Mouse (Mus musculus) embryonic facial prominence, embryonic 13.5 days (tissue): Measurements from ENCODE around the gene Foxd1. TPM values are rescaled to one million over a fixed set of nuclear protein-coding genes. Genes with fewer than 3 reads are reported as not detected.

Source experiments
- ATAC-seq: fragments of 200-750 bp; cut with Nextera tagmentation; 2 replicates; pipeline ENCODE4 v1.8.0; 2017; ENCODE audit warnings: low read depth; ENCODE audit not compliant: insufficient number of reproducible peaks, insufficient read depth, low FRiP score, low TSS enrichment
- H3K27ac ChIP-seq: fragments of 300-500 bp; sonication (generic); 2 replicates; pipeline ENCODE4 v1.5.1; 2015; ENCODE audit warnings: moderate library complexity, mild to moderate bottlenecking, inconsistent platforms
- H3K27me3 ChIP-seq: fragments of 300-500 bp; sonication (generic); 2 replicates; pipeline ENCODE4 v1.6.1; 2015; ENCODE audit warnings: mild to moderate bottlenecking, inconsistent platforms
- H3K36me3 ChIP-seq: fragments of 300-500 bp; sonication (generic); 2 replicates; pipeline ENCODE4 v1.6.1; 2015; ENCODE audit warnings: mild to moderate bottlenecking, inconsistent platforms
- H3K4me1 ChIP-seq: fragments of 300-500 bp; sonication (generic); 2 replicates; pipeline ENCODE4 v1.6.1; 2015; ENCODE audit warnings: inconsistent platforms
- H3K4me2 ChIP-seq: fragments of 300-500 bp; sonication (generic); 2 replicates; pipeline ENCODE4 v1.6.1; 2015; ENCODE audit warnings: moderate library complexity, mild to moderate bottlenecking, inconsistent platforms
- H3K4me3 ChIP-seq: fragments of 300-500 bp; sonication (generic); 2 replicates; pipeline ENCODE4 v1.5.1; 2015; ENCODE audit warnings: mild to moderate bottlenecking, inconsistent platforms
- H3K9ac ChIP-seq: fragments of 300-500 bp; sonication (generic); 2 replicates; pipeline ENCODE4 v1.6.1; 2015; ENCODE audit warnings: mild to moderate bottlenecking, inconsistent platforms
- H3K9me3 ChIP-seq: fragments of 300-500 bp; sonication (generic); 2 replicates; pipeline ENCODE4 v1.6.1; 2016; ENCODE audit warnings: inconsistent platforms
- WGBS: fragments of 180-500 bp; shearing (Covaris S2); methylation state at CpG from one replicate; pipeline ENCODE4 v1.1.7; 2015; ENCODE audit warnings: mixed read lengths; 5-methylcytosine and 5-hydroxymethylcytosine counted together
- polyA plus RNA-seq: library from polyadenylated mRNA; unstranded; fragments of >200 nt; fragmentation: Nextera tagmentation; extraction: Ambion mirVana; gene quantifications from 2 replicates; pipeline ENCODE4 v1.2.1, GENCODE M21; 2015

Foxd1 gene
- polyA plus RNA-seq, 1 experiment from 2014 or later: 3.5 TPM

DNA sequence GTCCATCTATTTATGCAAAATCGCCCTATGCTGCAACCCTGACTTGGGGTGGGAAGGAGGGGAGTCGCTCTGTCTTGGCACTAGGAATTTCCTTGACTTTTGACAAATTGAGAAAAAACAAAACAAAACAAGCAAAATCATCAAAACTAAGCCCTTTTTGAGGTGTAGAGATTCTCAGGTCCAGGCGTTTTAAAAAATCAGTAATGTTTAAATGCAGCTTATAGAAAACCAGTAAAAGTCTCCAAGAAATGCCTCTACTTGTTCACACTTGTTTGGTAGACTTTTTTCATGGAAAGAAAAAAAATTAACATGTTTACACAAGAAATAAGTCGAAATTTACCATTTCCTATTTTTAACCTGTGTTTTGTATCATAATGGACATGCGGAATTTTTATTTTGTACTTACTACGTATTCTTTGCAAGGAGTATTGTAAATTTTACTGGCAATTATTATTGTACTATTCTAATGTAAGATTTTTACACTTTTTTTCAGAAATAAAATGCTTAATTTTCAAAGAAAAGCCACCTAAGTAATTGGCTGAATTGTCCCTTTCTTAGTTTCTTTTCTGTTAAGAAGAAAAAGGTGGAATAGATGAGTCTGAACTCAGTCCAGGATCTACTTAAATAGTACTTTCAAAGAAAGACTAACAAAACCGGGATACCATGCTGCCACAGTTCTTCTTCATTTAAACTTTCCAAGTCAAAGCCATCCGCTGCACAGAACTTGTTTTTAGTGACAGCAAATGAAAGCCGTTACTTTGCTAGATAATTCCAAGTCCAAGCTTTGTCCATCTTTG, 2.3 kb downstream of the Foxd1 start:
- Histone ChIP-seq H3K36me3 (no peaks in the 10 kb centered on the region), H3K27ac (no peak overlapping the region), H3K4me3 (peak overlapping the region; percentile 64), H3K4me1 (peaks cover 26% of the 10 kb centered on the region), H3K9ac (peak overlapping the region; percentile 82), H3K27me3 (peaks cover 89% of the 10 kb centered on the region), H3K9me3 (no peaks in the 10 kb centered on the region), H3K4me2 (peak overlapping the region; percentile 81)
- ATAC-seq: no peak
- 7% methylated on average over 9 of the region's 9 CpGs for WGBS

DNA sequence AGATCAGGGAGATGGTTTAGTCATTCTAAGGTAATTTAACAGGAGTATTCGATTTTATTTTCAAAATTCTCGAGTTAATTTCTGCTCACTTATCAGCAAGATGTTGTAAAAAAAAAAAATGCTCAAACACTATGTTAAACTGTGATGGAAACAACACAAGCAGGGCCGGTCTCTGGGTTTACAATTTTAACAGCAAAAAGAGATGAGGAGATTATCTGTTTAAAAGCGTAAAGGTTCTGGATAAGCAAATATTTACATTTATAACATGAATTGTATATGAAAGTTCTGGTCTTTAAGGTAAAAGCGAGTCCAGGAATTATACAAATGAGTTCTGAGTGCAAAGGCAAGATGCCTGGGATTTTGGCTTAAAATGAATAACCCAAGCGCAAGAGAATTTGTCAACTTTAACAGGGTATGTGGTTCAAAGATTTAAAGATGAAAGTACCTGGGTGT, 3.0 kb downstream of the Foxd1 start:
- peak overlapping the region; percentile 51 for H3K4me2 ChIP-seq
- peaks cover 26% of the 10 kb centered on the region for H3K4me1 ChIP-seq
- ATAC-seq: no peak
- no peaks in the 10 kb centered on the region for H3K36me3 ChIP-seq
- no peak overlapping the region for H3K27ac ChIP-seq
- H3K4me3 ChIP-seq: peak overlapping the region; percentile 27
- no peaks in the 10 kb centered on the region for H3K9me3 ChIP-seq
- 12% methylated on average over 6 of the region's 6 CpGs for WGBS
- peak overlapping the region; percentile 49; the same call in 1 of the 2 replicates for H3K9ac ChIP-seq
- H3K27me3 ChIP-seq: peaks cover 86% of the 10 kb centered on the region

GRCm38 (mm10) chr13:98357433-98358423, 3.7 kb downstream of the Foxd1 start:
- H3K4me3 ChIP-seq: peak overlapping the region; percentile 27
- WGBS: 8% methylated on average over 18 of the region's 18 CpGs
- no peaks in the 10 kb centered on the region for H3K9me3 ChIP-seq
- H3K9ac ChIP-seq: peak overlapping the region; percentile 65
- no peak overlapping the region for H3K27ac ChIP-seq
- peaks cover 26% of the 10 kb centered on the region for H3K4me1 ChIP-seq
- peaks cover 86% of the 10 kb centered on the region for H3K27me3 ChIP-seq
- H3K36me3 ChIP-seq: no peaks in the 10 kb centered on the region
- H3K4me2 ChIP-seq: peak overlapping the region; percentile 51
- no peak for ATAC-seq

DNA sequence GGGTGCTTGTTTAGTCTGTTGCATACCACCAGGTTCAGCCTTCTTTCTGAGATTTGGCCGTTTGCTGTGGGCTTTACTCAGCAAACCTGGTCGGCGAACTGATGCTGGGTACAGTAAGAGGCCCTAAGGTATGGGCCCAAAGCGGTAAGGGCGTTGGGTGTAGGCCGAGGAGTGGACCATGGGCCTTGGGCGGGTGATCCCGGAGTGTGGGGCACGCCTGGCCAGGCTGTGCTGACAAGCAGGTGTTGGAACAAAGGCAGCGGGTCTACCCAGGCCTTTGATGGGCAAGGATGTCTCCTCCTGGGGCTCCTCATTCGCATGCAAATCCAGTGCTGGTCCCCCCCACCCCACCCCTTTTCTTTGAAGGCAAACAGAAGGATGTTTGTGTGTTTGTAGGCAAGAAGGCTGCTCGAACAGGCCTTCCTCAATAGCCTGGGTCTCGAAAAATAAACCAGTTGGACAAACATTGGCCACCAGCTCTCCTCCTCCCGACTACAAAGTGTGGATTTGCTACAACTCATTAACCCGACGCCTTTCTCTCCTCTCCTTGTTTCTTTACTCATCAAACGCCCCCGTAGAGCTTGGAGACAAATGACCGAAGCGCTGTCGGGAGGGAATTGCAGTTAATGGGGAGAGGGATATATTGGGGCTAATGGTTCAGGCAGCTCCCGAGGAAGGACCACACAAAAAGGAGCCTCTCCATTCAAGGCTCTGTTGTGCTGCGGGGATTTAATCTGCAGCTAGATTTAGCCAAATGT, 4.6 kb downstream of the Foxd1 start:
- peak overlapping the region; percentile 27 for H3K4me3 ChIP-seq
- 10% methylated on average over 23 of the region's 23 CpGs for WGBS
- no peak for ATAC-seq

DNA sequence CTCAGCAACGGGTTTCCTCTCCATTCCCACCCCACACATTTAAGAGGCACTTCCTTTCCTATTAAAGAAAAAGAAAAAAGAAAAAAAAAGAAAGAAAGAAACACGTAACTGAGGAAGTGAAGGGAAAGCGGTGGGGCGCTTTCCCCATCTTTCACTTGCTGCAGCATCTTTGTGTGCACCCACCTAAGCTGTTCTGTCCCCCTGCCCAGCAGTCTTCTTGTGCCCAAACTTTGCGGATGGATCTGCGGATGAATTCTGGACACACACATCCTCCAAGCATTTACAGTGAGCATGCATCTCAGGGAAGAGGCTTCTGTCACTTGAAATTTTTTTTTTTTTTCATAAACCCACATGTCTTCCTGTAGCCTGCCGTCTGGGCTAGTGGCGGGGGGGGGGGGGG, 5.3 kb downstream of the Foxd1 start:
- Histone ChIP-seq H3K4me1 (peaks cover 17% of the 10 kb centered on the region), H3K27ac (no peak overlapping the region), H3K36me3 (no peaks in the 10 kb centered on the region), H3K4me3 (no peak overlapping the region), H3K9me3 (no peaks in the 10 kb centered on the region), H3K27me3 (peaks cover 86% of the 10 kb centered on the region), H3K9ac (no peak overlapping the region), H3K4me2 (peak overlapping the region; percentile 51)
- ATAC-seq: no peak
- 2% methylated on average over 7 of the region's 8 CpGs for WGBS

More for the DNA sequence above, 4.6 kb downstream of the Foxd1 start:
- Histone ChIP-seq H3K36me3 (no peaks in the 10 kb centered on the region), H3K4me2 (peak overlapping the region; percentile 51), H3K9ac (peak overlapping the region; percentile 65), H3K4me1 (peaks cover 25% of the 10 kb centered on the region), H3K27ac (no peak overlapping the region), H3K27me3 (peaks cover 87% of the 10 kb centered on the region), H3K9me3 (no peaks in the 10 kb centered on the region)

DNA sequence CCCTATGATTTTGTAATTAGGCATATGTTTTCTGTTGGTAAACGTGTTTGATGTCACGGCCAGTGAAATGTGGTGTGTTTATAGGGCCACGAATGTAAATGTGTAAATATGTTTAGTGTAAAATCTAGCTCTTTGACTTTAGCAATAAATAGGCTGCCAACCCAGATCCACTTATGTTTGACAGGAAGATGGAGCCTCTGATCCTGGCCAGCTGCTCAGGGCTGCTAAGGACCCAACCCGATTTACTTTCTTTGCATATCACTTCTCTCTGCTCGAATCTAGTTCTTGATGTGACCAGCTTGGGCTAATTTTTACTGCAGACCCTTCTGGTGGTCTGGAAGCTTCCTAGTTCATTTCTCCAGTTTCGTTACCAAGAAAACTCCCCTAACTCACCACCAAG, 6.3 kb downstream of the Foxd1 start:
- no peaks in the 10 kb centered on the region for H3K9me3 ChIP-seq
- peaks cover 84% of the 10 kb centered on the region for H3K27me3 ChIP-seq
- H3K36me3 ChIP-seq: no peaks in the 10 kb centered on the region
- H3K4me3 ChIP-seq: no peak overlapping the region
- no peak overlapping the region for H3K27ac ChIP-seq
- WGBS: 9% methylated on average over 6 of the region's 6 CpGs
- no peak overlapping the region for H3K9ac ChIP-seq
- H3K4me2 ChIP-seq: no peak overlapping the region
- ATAC-seq: no peak
- H3K4me1 ChIP-seq: peaks cover 7% of the 10 kb centered on the region; the same call in 1 of the 2 replicates

GRCm38 (mm10) chr13:98361161-98361560, 7.1 kb downstream of the Foxd1 start:
- 10% methylated on average over 5 of the region's 5 CpGs for WGBS
- Histone ChIP-seq H3K27me3 (peaks cover 83% of the 10 kb centered on the region), H3K9me3 (no peaks in the 10 kb centered on the region), H3K4me2 (no peak overlapping the region), H3K4me3 (no peak overlapping the region), H3K9ac (no peak overlapping the region), H3K27ac (no peak overlapping the region), H3K4me1 (peaks cover 6% of the 10 kb centered on the region), H3K36me3 (no peaks in the 10 kb centered on the region)
- no peak for ATAC-seq

DNA sequence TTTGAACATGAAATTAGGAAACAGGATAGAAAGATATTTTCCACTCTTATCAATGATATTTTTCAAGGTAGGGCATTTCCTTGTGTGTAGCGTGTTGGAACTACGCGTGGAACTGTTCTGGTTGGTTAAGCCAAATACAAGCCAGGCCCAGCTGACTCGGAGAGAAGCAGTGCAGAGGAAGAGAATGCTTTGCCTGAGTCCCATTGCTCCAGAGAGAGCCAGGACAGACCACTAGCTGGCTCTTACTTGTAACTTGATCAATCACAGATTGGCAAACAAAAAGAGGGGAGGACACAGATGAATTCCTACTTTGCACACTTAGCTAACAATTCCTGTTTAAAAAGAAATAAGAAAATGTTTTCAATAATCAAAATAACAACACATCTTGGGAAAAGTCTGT, 9.0 kb downstream of the Foxd1 start:
- Histone ChIP-seq H3K9me3 (no peaks in the 10 kb centered on the region), H3K4me1 (peaks cover 20% of the 10 kb centered on the region), H3K9ac (no peak overlapping the region), H3K27me3 (peaks cover 90% of the 10 kb centered on the region), H3K36me3 (no peaks in the 10 kb centered on the region), H3K4me3 (no peak overlapping the region), H3K4me2 (no peak overlapping the region), H3K27ac (no peak overlapping the region)
- ATAC-seq: no peak
- 8% methylated on average over 4 of the region's 4 CpGs for WGBS

DNA sequence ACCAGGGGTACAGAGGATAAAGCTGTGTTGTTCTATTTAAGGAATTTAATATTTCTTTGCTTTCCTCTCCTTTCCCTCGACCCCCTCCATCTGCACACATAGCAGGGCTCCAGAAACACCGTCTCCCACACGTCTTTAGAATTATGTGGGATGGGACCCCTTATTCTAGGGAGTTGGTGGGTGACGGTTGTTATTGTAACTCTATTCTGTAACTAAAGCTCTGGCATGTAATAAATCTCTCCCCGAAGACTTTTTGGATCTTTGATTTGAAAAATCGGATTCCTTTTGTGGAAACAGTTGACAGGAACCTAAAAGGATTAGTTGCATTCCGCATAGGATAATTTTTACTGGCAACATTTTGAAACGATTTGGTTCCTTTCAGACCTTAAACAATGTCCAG, 11.0 kb downstream of the Foxd1 start:
- Histone ChIP-seq H3K27ac (no peak overlapping the region), H3K36me3 (no peaks in the 10 kb centered on the region), H3K9me3 (no peaks in the 10 kb centered on the region), H3K27me3 (peaks cover 90% of the 10 kb centered on the region), H3K9ac (no peak overlapping the region), H3K4me3 (no peak overlapping the region), H3K4me2 (no peak overlapping the region), H3K4me1 (peaks cover 25% of the 10 kb centered on the region)
- ATAC-seq: no peak
- WGBS: 2% methylated on average over 8 of the region's 8 CpGs

- Histone ChIP-seq H3K4me1 (peaks cover 25% of the 10 kb centered on the region), H3K27me3 (peaks cover 87% of the 10 kb centered on the region), H3K4me2 (peak overlapping the region; percentile 69), H3K9ac (peak overlapping the region; percentile 65), H3K9me3 (no peaks in the 10 kb centered on the region), H3K36me3 (no peaks in the 10 kb centered on the region), H3K27ac (0 out of 2 replicates have a peak overlapping the region, but pooled peaks have one; percentile 48), H3K4me3 (peak overlapping the region; percentile 37)
- WGBS: under 1% methylated on average over 52 of the region's 52 CpGs
- ATAC-seq: peak; percentile 62; the same call in 1 of the 2 replicates
Measured at GRCm38 (mm10) chr13:98365766-98366421, 11.9 kb downstream of the Foxd1 start.
